Mouse (Mus musculus): ENCODE results near the gene Zbtb38.

Gene Zbtb38

DNA sequence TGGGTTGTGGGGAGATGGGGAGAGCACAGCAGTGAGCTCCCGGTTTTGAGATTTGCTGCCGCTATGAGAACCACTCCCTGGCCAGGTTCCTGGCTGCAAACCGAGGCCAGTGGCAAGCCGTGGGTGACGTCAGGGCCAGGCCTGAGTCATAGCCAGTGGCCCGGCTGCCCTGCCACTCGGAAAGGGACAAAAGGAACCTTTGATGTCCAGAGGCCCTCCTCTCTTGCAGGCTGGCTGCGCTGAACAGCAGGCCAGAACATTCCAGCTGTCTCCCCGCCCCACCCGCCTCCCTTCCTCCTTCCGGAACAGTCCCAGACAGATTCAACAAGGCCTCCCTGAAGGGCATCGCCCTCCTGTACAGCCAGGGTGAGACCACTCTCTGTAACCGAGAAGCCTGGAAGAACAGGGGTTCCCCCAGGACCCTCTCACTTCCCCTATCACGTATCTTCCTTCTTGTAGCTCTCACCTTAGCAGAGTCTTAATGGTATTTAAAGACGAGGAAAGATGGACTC, at the start of gene Zbtb38:
Gene Zbtb38 (minus strand): TSS at position 229 of the 512 bp plus-strand sequence.
- DNase-seq (ENCODE audit: low read depth, low spot score) = no peak

DNA sequence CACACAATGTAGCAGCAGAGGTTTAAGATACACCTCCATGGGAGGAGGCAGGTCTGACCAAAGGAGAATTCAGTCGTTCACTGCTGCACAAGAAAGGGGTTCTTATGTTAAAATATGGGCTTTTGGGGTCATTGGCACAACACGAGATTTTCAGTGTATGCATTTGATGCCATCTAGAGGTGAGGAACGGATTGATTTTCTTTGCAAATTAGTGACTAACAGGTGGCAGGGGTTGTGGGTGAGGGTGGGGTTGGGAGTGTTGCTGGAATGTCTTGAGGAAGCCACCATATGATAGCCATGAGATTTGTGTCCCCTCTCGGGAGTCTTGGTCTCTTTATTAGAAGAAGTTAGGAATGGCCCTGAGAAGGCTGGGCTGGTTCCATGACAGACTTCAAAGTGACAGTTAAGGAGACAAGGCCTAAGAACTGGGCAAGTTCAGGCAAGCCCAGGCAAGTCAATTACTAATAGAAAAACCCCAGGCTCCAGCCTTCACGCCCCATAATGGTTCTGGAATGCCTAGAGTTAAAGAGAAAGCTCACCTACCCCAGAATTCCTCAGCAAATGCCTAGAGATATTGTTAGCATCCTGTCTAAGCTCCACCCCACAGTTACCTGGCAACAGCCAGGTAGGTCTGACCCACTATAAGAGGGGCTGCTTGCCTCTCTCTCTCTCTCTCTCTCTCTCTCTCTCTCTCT, 47.6 kb upstream of the Zbtb38 start:
- no peak for DNase-seq (ENCODE audit: low read depth, low spot score)

DNA sequence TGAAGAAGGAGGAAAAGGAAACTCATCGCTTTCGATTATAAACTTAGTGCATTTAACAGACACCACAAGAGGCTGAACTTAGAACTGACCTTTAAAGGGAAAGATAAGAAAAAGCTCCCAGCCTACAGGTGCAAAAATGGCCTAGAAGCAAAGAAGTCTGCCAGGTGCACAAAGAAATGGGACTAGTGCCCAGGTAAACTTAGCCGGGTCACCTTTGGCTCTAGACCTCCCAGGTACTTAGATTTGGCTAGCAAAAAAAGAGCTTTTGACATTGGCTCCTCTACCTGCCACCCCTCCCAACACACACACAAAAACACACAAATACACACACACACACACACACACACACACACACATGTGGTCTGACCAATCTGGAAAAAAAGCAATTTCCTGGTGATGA, 44.7 kb upstream of the Zbtb38 start:
- no peak for DNase-seq (ENCODE audit: low read depth, low spot score)

DNA sequence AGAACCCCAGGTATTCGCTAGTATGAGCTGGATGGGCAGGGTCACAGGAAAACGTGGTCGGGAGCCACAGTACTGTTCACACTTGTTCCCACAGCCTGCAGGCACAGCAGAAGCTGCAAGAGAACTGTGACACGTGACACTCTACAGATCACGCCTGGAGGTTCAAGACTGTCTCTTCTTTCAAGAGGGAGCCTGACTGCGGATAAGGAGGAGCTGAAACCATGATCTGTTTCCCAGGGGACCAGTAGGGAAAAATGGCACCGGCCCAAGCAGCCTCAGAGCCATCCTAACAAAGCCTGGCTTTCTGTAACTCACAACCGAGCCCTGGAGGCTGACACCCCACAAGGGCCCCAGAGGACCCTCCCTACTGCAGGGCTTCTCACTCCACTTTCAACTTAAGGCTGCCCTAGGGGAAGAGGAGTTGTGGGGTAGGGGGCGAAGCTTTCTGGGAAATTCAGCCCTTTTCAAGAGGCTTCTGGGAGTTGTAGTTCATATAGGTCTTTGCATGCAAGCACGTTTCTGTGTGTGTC, 42.8 kb upstream of the Zbtb38 start:
- no peak for DNase-seq (ENCODE audit: low read depth, low spot score)

DNA sequence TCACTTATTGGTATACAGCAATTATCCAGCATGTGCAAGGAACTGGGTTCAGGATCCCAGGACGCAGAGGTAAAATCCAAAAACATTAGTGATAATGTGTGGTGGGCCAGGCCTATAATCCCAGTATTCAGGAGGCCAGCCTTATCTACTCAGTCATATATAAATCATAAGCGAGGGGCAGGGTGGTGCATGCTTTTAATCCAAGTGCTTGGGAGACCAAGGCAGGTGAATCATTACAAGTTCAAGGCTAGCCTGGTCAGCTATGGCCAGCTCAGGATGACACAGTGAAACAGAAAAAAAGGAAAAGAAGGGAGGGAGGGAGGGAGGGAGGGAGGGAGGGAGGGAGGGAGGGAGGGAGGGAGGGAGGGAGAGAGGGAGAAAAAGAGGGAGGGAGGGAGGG, 42.0 kb upstream of the Zbtb38 start:
- no peak for DNase-seq (ENCODE audit: low read depth, low spot score)

DNA sequence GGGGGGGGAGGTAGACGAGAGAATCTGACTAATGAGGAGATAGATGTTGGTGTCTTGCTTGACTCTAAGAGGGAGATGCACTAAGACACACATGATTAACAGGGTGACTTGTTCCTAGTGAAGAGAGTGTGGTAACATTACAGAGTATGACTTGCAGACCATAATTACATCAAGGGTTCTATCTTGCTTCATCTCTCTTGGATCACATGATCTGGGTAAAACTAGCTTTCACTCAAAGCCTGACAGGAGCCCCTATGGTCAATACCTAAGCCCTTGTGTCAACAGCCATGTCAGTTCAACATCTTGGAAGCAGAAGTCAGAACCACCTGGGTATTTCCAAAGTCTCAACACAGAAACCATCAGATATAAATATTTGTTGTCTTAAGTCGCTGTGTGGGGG, 39.9 kb upstream of the Zbtb38 start:
- no peak for DNase-seq (ENCODE audit: low read depth, low spot score)

DNA sequence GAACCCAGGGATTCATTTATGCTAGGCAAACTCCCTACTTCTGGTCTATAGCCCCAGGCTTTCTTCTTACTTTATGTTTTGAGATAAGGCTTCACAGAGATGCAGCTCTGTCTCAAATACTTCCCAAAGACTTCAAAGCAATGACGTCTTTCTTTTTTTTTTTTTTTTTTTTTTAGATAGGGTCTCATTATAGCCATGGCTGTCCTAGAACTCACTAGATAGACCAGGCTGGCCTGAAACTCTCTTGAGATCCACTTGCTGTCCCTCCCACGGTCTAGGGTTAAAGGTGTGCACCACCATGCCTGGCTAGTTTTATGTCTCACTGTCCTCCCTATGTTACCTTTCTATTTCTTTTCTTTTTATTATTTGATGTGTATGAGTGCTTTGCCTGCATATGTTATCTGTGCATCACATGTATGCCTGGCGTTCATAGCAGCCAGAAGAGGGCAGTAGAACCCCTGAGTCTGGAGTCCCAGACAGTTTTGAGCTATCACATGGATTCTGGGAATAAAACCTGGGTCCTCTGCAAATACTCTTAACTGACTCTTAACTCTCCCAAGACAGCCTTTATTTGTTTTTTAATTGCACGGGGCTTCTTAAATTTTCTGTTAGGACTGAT, 37.9 kb upstream of the Zbtb38 start:
- DNase-seq (ENCODE audit: low read depth, low spot score) = no peak

DNA sequence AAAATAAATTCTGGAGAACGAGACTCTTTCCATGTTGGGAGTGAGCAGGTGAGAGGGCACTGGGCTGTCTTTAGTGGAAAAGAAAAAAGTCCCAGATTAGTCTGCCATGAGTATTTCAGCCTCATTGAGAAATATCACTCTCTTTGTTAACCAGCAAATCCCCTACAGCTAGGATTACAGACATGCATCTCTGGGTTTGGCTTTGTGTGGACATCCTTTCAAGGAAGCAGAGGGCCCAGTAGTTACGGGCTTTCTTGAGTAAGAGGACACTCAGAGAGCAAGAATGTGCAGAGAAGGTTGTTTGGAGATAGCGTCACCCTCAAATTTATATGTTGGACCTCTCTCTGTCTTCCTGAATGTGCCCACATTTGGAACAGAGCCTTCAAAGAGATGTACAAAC, 37.3 kb upstream of the Zbtb38 start:
- no peak for DNase-seq (ENCODE audit: low read depth, low spot score)

DNA sequence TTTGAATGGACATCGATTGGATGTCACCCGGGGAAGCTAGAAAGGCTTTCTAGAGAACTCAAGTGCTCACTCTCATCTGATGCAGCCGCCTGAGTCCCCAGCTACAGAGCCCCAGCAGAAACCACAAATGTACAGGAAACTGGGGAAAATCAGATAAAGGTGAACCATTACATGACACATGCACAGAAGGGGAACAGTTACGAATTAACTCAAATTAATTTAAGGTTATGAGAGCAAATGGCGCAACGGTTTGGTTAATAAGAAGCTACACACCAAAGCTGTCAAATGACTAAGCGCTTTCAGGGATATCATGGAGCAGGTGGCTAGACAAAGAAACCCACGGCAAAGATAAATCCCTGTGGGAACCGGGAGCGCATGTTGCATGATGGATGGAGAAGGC, 35.2 kb upstream of the Zbtb38 start:
- no peak for DNase-seq (ENCODE audit: low read depth, low spot score)

DNA sequence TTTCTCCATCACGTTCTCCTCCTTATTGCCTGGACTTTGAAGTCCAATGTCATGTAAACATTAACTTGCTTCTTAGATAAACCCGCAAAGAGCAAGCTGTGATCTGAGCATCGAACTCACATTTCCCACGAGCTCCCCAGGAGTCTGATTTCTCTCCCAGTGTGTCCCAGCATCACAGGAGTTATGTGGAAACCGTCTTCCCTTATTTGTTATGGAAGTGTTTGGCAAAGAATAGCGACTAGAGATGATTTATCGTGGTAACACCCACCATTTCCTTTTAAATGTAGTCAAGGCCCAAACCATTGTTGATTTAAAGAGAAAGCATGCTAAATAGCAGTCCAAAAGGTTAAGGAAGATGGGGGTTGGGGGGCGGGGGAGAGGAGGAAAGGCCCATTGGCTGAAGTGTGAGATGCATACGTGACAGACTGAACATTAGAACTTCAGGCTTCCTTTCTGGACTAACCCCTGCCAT, 33.3 kb upstream of the Zbtb38 start:
- no peak for DNase-seq (ENCODE audit: low read depth, low spot score)

DNA sequence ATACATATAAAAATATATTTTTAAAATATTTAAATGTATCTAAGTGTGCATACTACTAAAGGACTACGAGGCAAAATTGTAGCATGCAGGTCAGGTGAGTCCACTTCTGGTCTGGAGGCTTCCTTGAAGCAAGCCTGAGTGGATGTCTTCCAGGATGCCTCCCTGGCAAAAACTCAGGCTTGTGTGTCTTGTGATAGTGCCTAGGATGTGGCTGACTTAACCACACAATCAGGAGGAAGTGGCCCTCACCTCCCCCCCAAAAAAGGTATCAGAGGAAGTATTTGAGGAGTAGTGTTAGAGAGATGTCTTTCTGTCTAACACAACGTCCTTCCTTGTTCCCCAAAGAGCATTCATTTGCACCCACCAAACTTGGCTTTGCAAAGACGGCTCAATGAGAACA, 32.6 kb upstream of the Zbtb38 start:
- no peak for DNase-seq (ENCODE audit: low read depth, low spot score)

DNA sequence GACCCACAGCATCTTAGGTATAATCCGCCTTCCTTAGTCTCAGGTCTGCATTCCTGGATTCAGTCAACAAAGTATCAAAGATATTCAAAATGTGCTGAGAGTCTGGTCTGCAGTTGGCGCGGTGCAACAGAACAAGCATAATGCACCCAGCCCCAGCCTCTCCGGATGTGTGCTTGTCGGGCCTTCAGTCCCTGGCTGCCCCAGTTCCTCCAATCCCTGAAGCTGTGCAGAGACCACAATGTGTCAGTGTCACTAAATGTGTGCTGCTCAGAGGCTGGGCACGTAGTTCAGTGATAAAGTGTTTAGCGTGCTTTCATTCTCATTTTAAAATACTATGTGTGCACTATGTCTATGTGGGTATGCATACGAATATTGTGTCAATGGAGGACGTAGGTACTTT, 31.0 kb upstream of the Zbtb38 start:
- DNase-seq (ENCODE audit: low read depth, low spot score) = no peak

DNA sequence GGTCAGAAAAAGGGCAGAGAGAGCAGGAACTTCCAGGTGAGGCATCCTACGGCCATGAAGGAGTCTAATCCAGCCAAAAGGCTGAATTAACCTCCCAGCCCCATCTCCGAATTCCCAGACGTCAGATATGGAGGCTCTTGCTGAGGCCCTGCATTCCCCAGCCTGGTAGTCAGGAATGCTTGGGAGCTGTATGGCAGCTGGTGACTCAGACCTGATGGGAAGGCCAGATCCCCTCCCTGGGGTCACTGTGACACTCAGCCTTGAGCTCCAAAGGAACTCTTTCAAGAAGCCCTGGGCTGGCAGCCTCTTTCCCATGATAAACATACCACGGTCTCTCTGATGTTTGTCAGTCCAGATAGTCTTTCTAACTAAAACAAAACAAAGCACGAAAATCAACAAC, 30.6 kb upstream of the Zbtb38 start:
- no peak for DNase-seq (ENCODE audit: low read depth, low spot score)

DNA sequence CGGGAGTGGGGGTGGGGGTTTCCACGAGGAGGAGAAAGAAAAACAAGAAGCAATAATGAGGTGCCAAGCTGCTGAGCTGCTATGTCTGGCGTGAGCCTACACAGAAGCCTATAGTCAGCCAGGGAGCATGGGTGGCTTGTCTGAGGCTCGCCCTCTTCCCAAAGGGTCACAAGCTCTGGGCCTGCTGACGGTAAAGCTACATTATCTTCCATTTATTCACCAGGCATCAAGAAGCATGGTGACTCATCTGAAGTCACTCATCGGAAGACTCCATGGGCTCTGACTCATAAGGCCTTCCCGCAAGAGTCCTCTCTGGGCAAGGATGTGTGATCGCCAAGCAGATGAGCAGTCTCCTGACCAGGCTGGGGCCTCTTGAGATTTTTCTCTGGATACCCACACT, 29.4 kb upstream of the Zbtb38 start:
- no peak for DNase-seq (ENCODE audit: low read depth, low spot score)

DNA sequence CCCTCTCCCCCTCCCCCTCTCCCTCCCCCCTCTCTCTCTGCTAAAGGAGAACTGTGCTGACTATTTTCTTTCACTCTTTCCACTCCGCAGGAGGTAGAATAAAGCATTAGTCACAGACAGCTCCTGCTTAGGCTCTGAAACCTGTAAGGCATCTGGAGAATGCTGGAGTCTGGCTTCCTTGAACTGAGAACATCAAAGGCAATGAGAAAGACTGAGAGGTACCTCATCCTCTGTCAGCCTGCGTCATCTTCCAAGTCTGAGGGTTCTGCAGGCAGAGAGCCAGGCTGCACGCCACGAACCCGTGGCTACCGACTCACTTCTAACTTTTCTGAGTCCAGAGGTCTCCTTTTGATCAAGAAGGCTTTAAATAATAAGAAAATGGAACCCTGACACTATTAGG, 20.5 kb upstream of the Zbtb38 start:
- DNase-seq (ENCODE audit: low read depth, low spot score) = no peak

DNA sequence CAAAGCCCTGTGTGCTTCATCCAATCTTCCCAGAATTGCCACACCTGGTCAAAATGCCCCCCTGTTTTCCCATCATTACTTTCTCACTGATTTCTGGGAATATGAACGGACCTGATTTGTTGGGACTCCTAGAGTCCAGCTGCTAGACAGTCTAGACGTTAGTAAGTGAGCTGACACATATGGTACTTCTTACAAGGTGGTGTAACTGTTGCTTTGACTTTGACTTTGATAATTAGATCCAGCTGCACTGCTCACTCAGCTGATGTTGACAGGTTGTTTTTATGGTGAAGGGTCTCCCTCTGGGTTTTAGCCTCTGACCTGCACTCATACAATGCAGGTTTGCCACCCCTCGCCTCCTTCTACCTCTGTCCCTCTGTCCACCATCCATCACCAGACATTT, 17.8 kb upstream of the Zbtb38 start:
- DNase-seq (ENCODE audit: low read depth, low spot score) = no peak

DNA sequence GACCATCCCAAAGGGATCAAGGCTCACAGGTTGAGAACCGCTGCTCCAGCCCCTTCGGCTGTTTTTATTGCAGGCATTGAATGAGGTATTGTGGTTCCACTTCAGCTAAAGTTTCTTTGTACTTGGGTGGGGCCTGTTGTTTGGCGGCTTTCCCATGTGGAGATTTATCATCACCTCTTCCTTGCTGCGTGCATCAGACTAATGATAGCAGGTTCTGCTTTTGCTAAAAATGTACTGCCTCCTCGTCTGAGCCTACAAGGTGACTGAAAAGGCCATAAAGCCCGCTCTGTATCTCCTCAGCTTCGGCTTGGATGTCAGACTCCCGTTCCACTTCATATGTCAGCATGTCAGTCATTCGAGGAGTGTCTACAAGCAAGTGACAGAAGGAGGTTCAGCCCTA, 17.0 kb upstream of the Zbtb38 start:
- DNase-seq (ENCODE audit: low read depth, low spot score) = no peak

DNA sequence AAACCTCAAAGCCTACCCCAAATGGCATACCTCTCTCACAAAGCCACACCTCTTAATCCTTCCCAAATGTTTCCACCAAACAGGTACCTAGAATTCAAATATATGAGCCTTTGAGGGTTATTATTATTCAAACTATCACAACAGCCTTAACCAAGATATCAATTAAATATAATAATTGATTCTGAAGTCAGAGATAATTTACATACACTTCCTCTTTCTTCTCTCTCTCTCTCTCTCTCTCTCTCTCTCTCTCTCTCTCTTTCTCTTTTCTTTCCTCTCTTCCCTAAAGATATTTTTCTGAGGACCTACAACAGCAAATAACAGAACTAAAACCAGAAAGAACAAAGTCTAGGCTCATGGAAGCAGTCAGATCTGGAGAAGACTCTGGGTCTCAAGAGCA, 15.2 kb upstream of the Zbtb38 start:
- no peak for DNase-seq (ENCODE audit: low read depth, low spot score)

DNA sequence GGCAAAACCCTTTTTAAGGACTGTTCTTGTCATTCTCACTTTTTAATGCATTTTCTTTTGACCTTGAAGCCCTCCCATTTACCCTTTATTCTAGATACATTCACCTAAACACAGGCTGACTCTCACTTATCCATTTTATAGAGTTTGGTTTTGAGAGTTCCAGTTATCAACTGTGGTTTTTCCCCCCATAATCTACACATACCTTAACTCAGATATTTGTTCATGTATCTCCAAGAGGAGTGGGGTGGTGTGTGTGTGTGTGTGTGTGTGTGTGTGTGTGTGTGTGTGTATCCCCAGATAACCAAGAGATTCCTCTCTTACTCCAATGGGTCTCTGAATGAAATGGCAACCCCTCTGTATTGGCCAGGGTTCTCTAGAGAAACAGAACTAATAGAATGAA, 13.4 kb upstream of the Zbtb38 start:
- no peak for DNase-seq (ENCODE audit: low read depth, low spot score)

DNA sequence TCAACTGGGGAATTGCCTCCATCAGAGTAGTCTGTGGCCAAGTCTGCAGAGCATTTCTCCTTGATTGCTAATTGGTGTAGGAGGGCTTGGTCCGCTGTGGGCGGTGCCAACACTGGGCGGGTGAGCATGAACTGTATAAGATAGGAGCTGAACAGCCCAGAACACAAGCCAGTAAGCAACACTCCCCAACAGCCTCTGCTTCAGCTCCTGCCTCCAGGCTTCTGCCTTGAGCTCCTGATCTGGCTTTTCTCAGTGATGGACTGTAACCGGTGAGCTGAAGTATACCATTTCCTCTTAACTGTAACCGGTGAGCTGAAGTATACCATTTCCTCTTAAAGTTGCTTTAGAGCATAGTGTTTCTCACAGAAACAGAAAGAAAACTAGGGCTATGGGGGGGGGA, 12.8 kb upstream of the Zbtb38 start:
- DNase-seq (ENCODE audit: low read depth, low spot score) = no peak

DNA sequence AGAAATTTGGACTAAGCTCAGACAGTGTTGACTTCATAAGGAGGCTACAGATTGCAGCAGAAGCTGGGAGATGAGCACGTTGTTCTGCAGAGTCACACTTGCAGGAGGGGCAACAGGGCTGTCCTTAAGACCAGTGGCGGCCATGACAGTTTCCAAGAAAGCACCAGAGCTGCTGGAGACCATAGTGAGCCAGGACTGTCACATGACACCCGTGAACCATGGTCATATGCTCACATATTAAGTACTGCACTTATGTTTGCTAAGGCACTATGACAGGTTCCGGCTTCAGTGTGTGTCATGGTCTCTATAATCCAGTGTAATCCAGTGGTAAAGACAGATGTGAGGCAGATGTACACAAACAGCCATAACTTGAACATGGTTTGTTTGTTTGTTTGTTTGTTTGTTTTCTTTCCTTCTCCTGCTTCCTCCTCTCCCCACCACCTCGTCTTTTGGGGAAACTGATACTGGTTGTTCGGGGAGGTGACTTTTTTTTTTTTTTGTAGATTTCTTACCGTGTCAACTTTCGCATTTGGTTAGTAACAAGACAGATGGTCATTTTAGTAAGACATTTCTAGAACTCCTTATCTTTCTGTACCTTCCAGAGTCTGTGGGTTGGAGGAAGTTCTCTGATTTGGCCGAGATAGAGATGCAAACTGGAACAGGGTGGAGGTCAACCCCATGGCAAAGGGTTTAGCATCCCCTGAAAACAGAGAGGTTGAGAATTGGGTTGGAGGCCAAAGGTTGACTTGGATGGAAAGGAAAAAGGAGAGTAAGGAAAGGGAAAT, 11.4 kb upstream of the Zbtb38 start:
- DNase-seq (ENCODE audit: low read depth, low spot score) = no peak

DNA sequence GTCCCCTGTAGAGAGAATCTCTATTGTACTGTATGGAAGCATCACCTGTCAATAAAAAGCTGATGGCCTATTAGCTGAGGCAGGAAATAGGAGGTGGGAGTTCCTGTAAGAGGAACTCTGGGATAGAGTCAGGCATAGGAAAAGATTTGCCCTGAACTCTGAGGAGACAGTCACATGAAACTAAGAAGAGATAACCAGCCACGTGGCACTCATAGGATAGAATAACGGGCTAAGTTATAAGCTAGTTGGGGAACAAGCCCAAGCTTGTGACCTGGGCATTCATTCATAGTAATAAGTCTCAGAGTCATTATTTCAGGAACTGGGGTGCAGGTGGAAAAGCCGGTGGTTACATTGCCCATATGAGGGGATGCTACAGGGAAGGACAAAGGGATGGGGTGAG, 10.4 kb upstream of the Zbtb38 start:
- no peak for DNase-seq (ENCODE audit: low read depth, low spot score)
